In the genomic region with DNA sequence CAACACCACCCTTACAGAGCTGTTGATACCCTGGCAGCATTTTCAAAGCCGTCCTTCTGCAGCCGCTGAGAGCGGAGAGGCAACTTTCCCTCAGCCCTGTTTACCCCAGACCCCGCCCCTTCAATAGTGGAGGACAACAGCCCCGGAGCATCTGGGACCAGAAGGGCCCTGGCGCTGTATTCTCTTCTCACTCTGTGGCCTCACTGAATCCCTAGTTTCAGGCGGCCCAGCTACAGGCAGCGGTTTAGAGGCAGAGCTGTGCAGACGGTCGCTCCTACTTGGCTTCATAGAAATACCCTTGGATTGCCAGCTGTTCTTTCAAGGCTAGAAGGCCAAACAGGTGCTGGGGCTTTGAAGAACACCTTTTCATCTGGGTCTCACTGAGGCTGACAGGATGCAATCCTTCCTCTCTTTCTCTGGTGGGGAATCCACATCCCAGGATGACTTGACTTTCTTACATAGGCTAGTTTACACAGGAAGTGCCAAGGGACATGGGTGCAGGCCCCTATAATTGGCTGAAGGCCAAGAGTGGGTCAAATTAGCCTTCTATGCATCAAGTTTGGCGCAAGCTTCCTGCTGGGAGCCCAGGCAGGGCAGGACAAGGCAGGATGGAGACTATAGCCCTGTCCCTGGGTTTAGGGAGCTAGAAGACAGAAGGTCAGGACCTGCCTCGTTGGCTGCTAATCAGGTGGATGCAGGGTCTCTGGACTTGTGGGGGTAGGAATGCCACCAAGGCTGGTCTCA, we compare ENCODE assay signal across 10 mouse cellular contexts. TPM values are rescaled to one million over a fixed set of nuclear protein-coding genes. Genes with fewer than 3 reads are reported as not detected.
DNase-seq lines count a peak whose midpoint lies in the region; ATAC-seq lines count a peak whose summit lies in the region.
"Had no signal": no experiment of that assay in that cellular context is flagged by ENCODE, and none has a peak within 500 bp of the region (broad histone marks: within the 10 kb centered on the region; RNA-seq: fewer than 3 reads in every experiment).

No protein-coding gene starts in this region.

- 4% methylated on average over 12 of the region's 12 CpGs for WGBS in lung, embryonic 16.5 days
- WGBS in forebrain, embryonic 14.5 days = 4% methylated on average over 12 of the region's 12 CpGs
- WGBS in limb, embryonic 12.5 days = 2% methylated on average over 12 of the region's 12 CpGs
- 12% methylated on average over 12 of the region's 12 CpGs for WGBS in stomach, embryonic 16.5 days

- no peak overlapping the region for H3K9ac ChIP-seq in lung, embryonic 16.5 days (ENCODE audit: low read length)
- no peak overlapping the region; the same call in 1 of the 2 replicates for H3K9ac ChIP-seq in forebrain, embryonic 14.5 days (ENCODE audit: low read length)
- no peak overlapping the region for H3K9ac ChIP-seq in limb, embryonic 12.5 days (replicated peaks)
- H3K9ac ChIP-seq in stomach, embryonic 16.5 days (ENCODE audit: low read length) = no peak overlapping the region
- H3K9ac ChIP-seq: liver, embryonic 13.5 days had no signal

- peak; percentile 11; the same call in 1 of the 2 replicates for ATAC-seq in lung, embryonic 16.5 days (ENCODE audit: low read depth)
- ATAC-seq in forebrain, embryonic 14.5 days = peak; percentile 81
- 0 out of 2 replicates have a peak, but pooled peaks have one; percentile 28 for ATAC-seq in limb, embryonic 12.5 days (ENCODE audit: insufficient number of reproducible peaks, insufficient read depth, low FRiP score, low TSS enrichment, low read depth)
- 0 out of 2 replicates have a peak, but pooled peaks have one; percentile 32 for ATAC-seq in stomach, embryonic 16.5 days (ENCODE audit: insufficient read depth, low FRiP score)
- ATAC-seq in megakaryocyte, adult 5-6 weeks (ENCODE audit: poor library complexity, severe bottlenecking) = no peak

- no peaks in the 10 kb centered on the region for H3K9me3 ChIP-seq in lung, embryonic 16.5 days (ENCODE audit: control insufficient read depth, low read length)
- H3K9me3 ChIP-seq in forebrain, embryonic 14.5 days (replicated peaks; ENCODE audit: control insufficient read depth, low read length) = no peaks in the 10 kb centered on the region
- no peaks in the 10 kb centered on the region for H3K9me3 ChIP-seq in limb, embryonic 12.5 days
- no peaks in the 10 kb centered on the region for H3K9me3 ChIP-seq in stomach, embryonic 16.5 days (replicated peaks; ENCODE audit: control insufficient read depth, low read length)
- H3K9me3 ChIP-seq: liver, embryonic 13.5 days had no signal

- H3K27me3 ChIP-seq in lung, embryonic 16.5 days (ENCODE audit: control insufficient read depth, insufficient read depth, low read depth, low read length) = peaks cover 79% of the 10 kb centered on the region
- H3K27me3 ChIP-seq in forebrain, embryonic 14.5 days (replicated peaks; ENCODE audit: control insufficient read depth, insufficient read depth, low read length) = peaks cover 76% of the 10 kb centered on the region
- H3K27me3 ChIP-seq in limb, embryonic 12.5 days = peaks cover 92% of the 10 kb centered on the region
- H3K27me3 ChIP-seq in stomach, embryonic 16.5 days (ENCODE audit: control insufficient read depth, insufficient read depth, low read length) = peaks cover 66% of the 10 kb centered on the region

- H3K4me3 ChIP-seq in lung, embryonic 16.5 days (ENCODE audit: low read length) = no peak overlapping the region
- no peak overlapping the region for H3K4me3 ChIP-seq in forebrain, embryonic 14.5 days (ENCODE audit: low read depth, low read length)
- H3K4me3 ChIP-seq in limb, embryonic 12.5 days (replicated peaks) = no peak overlapping the region
- H3K4me3 ChIP-seq in stomach, embryonic 16.5 days (replicated peaks; ENCODE audit: low read length) = no peak overlapping the region
- H3K4me3 ChIP-seq: liver, embryonic 13.5 days had no signal

- no peak for DNase-seq in lung, postnatal 25 days (ENCODE audit: low spot score)
- peak; percentile 84 for DNase-seq in forebrain, embryonic 14.5 days (ENCODE audit: low spot score)
- DNase-seq in gastrocnemius, postnatal 14 days = no peak
- DNase-seq: liver, embryonic 13.5 days; thymus, adult 18-20 months had no signal

- no peak overlapping the region for H3K27ac ChIP-seq in lung, embryonic 16.5 days (ENCODE audit: low read length)
- peak overlapping the region; percentile 60; the same call in 1 of the 2 replicates for H3K27ac ChIP-seq in forebrain, embryonic 14.5 days (ENCODE audit: low read depth, low read length)
- no peak overlapping the region for H3K27ac ChIP-seq in limb, embryonic 12.5 days
- H3K27ac ChIP-seq in stomach, embryonic 16.5 days (ENCODE audit: low read length) = peak overlapping the region; percentile 36
- H3K27ac ChIP-seq: liver, embryonic 13.5 days had no signal

- H3K4me2 ChIP-seq in lung, embryonic 16.5 days (ENCODE audit: low read depth, low read length) = no peak overlapping the region
- peak overlapping the region; percentile 11; the same call in 1 of the 2 replicates for H3K4me2 ChIP-seq in forebrain, embryonic 14.5 days (ENCODE audit: low read length)
- H3K4me2 ChIP-seq in limb, embryonic 12.5 days = no peak overlapping the region
- H3K4me2 ChIP-seq in stomach, embryonic 16.5 days (ENCODE audit: low read depth, low read length) = no peak overlapping the region
- H3K4me2 ChIP-seq: liver, embryonic 13.5 days had no signal

- peaks cover 14% of the 10 kb centered on the region for H3K4me1 ChIP-seq in lung, embryonic 16.5 days (replicated peaks; ENCODE audit: control insufficient read depth, insufficient read depth, low read length)
- peaks cover 18% of the 10 kb centered on the region for H3K4me1 ChIP-seq in forebrain, embryonic 14.5 days (ENCODE audit: control insufficient read depth, insufficient read depth, low read length)
- peaks cover 29% of the 10 kb centered on the region for H3K4me1 ChIP-seq in limb, embryonic 12.5 days (replicated peaks)
- H3K4me1 ChIP-seq in stomach, embryonic 16.5 days (ENCODE audit: control insufficient read depth, insufficient read depth, low read length) = peaks cover 18% of the 10 kb centered on the region
- H3K4me1 ChIP-seq: liver, embryonic 13.5 days had no signal

- intact Hi-C loops in gastrocnemius, postnatal 14 days (cut with DNase I; ENCODE audit: low total_unique reads) = no loop called here

- H3K36me3 ChIP-seq in lung, embryonic 16.5 days (ENCODE audit: control insufficient read depth, insufficient read depth, low read length) = no peaks in the 10 kb centered on the region
- no peaks in the 10 kb centered on the region for H3K36me3 ChIP-seq in forebrain, embryonic 14.5 days (ENCODE audit: control insufficient read depth, insufficient read depth, low read length)
- H3K36me3 ChIP-seq in limb, embryonic 12.5 days = no peaks in the 10 kb centered on the region
- no peaks in the 10 kb centered on the region for H3K36me3 ChIP-seq in stomach, embryonic 16.5 days (ENCODE audit: control insufficient read depth, insufficient read depth, low read length)
- H3K36me3 ChIP-seq: liver, embryonic 13.5 days had no signal

RNA-seq across cellular contexts. Expression of gene Uncx, which starts 15.8 kb away (rescaled TPM):
- 0.08 TPM in 1 of 2 replicates, not detected in the other for polyA plus RNA-seq in lung, embryonic 16.5 days (2015; fragmentation: Nextera tagmentation; extraction: Ambion mirVana)
- 2.3 and 3.5 TPM in 2 replicates for polyA plus RNA-seq in forebrain, embryonic 14.5 days (2014; fragmentation: Nextera tagmentation; extraction: Ambion mirVana)
- polyA plus RNA-seq in limb, embryonic 12.5 days (2016; fragmentation: Nextera tagmentation; extraction: Ambion mirVana) = 0.11 and 0.23 TPM in 2 replicates
- not detected in 2 replicates for polyA plus RNA-seq in stomach, embryonic 16.5 days (2015; fragmentation: Nextera tagmentation; extraction: Ambion mirVana)
- not detected in 2 replicates for total RNA-seq in megakaryocyte, adult 5-6 weeks (2015)
- not detected in 2 replicates for total RNA-seq in megakaryocyte, adult 5-6 weeks (2017)
- total RNA-seq in gastrocnemius, postnatal 14 days (2021) = not detected
- total RNA-seq: heart, postnatal 36 days had no signal
- polyA plus RNA-seq: liver, embryonic 13.5 days had no signal

Comparison
In these comparisons a context has a peak if more than half of its experiments do, and no peak if none do; other contexts are left out.
1. H3K27ac ChIP-seq: peak in forebrain, embryonic 14.5 days (single experiment) and stomach, embryonic 16.5 days (single experiment); none in lung, embryonic 16.5 days (single experiment) and limb, embryonic 12.5 days (single experiment).